Mouse (Mus musculus): ENCODE data around the gene Nhlh1.

DNA sequence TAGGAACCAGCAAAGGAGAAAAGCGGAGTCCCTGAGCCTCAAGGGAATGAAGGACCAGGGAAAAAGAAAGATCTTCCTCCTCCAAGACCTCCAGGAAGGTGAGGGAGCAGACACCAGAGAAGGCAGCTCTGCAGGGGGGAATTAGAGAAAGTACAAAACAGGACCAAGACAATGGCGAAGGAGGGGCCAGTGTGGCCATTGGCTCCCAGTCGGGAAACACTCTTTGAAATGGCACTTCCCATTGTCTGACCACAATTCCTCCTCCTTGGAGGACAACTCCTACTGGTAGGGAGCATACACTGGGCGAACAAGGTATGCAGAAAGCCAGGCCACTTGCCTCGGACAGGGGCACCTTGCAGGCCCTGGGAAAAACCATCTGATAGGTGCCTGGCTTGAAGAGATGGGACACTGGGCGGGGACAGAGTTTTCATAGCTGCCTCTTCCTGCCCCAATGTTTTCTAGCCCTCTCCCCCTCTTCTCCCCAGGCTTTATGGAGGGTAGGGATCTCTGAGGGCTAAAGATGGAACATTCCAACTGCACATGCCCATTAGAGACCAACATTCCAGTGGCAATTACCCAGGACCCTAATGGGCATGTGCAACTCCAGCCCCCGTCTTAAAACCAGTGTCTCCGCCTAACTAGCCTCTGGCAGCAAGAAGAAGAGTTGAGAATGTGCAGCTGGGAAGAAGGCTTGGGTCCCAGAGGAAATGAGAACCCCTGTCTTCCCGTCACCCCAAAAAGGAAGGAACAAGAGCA lies 33.1 kb downstream of the Nhlh1 start:
- TF ChIP-seq TAL1 (IDR thresholded peaks at IDR 0.05; ENCODE audit: low read length) (no peak), GATA1 (IDR thresholded peaks at IDR 0.05; ENCODE audit: low read length) (no peak)
